Mouse (Mus musculus) B cell, adult 2 months (primary cell): ENCODE measurements around the gene 1700040F15Rik.
"Not testable (repeated sequence)": the region's sequence is repeated elsewhere in the genome, so short reads cannot be mapped to it uniquely, and the experiment has no call there.

Source experiments
- DNase-seq, 2 experiments: peaks; one replicate each; pipeline ENCODE4 v3.0.0; 2022

The 1700040F15Rik gene

DNA sequence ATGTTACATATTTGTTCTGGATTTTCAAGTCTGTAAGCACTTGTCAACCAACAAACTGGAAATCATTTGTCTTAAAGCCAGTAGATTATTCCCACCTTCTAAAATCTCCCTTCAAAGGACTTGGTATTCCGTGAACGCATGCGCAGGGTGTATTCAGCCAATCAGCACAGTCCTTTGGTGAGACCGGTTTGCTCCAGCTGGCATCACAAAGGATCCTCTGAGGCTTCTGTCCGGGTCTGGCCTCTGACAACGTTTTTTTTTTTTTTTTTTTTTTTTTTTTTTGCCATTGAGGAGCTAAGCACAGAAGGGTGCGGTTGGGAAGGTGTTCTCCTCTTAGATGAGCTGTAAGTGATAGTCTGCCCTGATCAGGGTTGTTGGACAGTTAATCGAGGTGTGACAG lies at the start of gene 1700040F15Rik:
1700040F15Rik (plus strand) TSS at position 301 of the 400 bp plus-strand sequence.
- DNase-seq: not testable (repeated sequence)
